Comparison of ENCODE assay signal across 21 mouse cellular contexts in the genomic region with DNA sequence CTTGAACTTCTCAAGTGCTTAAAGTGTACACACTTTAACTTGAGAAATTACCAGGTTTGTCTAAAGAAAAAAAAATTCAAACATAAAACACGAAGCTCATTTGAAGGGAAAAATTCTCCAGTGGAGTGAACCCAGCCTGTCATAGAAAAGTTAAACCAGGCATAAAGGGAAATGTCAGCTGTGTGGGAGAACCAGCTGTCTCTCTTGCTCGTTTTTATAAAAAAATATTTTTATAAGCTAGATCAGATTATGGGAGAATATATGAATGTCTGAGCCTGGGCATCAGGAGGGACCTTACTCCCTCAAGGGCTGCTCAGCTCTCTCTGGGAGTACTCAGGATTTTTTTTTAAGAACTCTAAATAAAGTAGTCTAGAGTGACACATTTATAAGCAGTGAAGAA. TPM values are rescaled to one million over a fixed set of nuclear protein-coding genes. Genes with fewer than 3 reads are reported as not detected.
"Had no signal": no experiment of that assay in that cellular context is flagged by ENCODE, and none has a peak within 500 bp of the region (broad histone marks: within the 10 kb centered on the region; RNA-seq: fewer than 3 reads in every experiment).

No protein-coding gene starts in this region.

- DNase-seq: gastrocnemius, adult 2 months; gastrocnemius, postnatal 10 days; gastrocnemius, postnatal 25 days; heart, adult 18-20 months; heart, postnatal 10 days; heart, postnatal 4 days; kidney, adult 18-20 months; kidney, adult 8-10 months; kidney, postnatal 10 days; kidney, postnatal 25 days; kidney, postnatal 4 days; liver; liver, embryonic 13.5 days had no signal

RNA-seq across cellular contexts. Expression of a gene that starts 15.1 kb away (rescaled TPM):
- total RNA-seq: gastrocnemius, adult 2 months; gastrocnemius, postnatal 10 days; gastrocnemius, postnatal 25 days; gastrocnemius, postnatal 4 days; granulocyte monocyte progenitor cell, adult 5-6 weeks; heart, adult 18-20 months; heart, adult 8-10 months; heart, postnatal 10 days; heart, postnatal 25 days; heart, postnatal 4 days; layer of hippocampus, postnatal 14 days; left cerebral cortex, adult 2 months; left cerebral cortex, postnatal 14 days; left cerebral cortex, postnatal 36 days had no signal
